Mouse (Mus musculus): ENCODE data around the gene Defa17.
"Not testable (repeated sequence)": the region's sequence is repeated elsewhere in the genome, so short reads cannot be mapped to it uniquely, and the experiment has no call there.

Defa17 gene

GRCm38 (mm10) chr8:21655480-21655879 is at the start of gene Defa17:
Defa17 (plus strand) TSS chr8:21655780.
- DNase-seq: not testable (repeated sequence)

- DNase-seq: not testable (repeated sequence)
Measured at GRCm38 (mm10) chr8:21617883-21618282, 37.7 kb upstream of the Defa17 start, which contains the start of gene Defa26. Defa26 (plus strand) TSS chr8:21618183.

- DNase-seq: not testable (repeated sequence)
Measured at GRCm38 (mm10) chr8:21665497-21665896, 9.9 kb downstream of the Defa17 start, which contains the start of gene Defa34. Defa34 (plus strand) TSS chr8:21665797.

- DNase-seq: not testable (repeated sequence)
Measured at GRCm38 (mm10) chr8:21703545-21703944, 48.0 kb downstream of the Defa17 start, which contains the start of gene AY761184. AY761184 (minus strand) TSS chr8:21703645.
